Mouse (Mus musculus) c-Kit-positive CD71-positive TER-119-positive erythroid progenitor cells, embryonic 14.5 days (primary cell): ENCODE measurements around the gene Klf12.

Experiments used
- DNase-seq: peaks from one replicate; pipeline ENCODE4 v3.0.0-alpha.2; 2013; ENCODE audit warnings: low spot score

The Klf12 gene

GRCm38 (mm10) chr14:100231384-100231783 is 53.1 kb downstream of the Klf12 start:
- no peak for DNase-seq

GRCm38 (mm10) chr14:100228120-100228519 is 56.4 kb downstream of the Klf12 start:
- DNase-seq, result no peak

- no peak for DNase-seq
Observed at GRCm38 (mm10) chr14:100227717-100228116, 56.8 kb downstream of the Klf12 start.

- DNase-seq, result no peak
Observed at GRCm38 (mm10) chr14:100224151-100224550, 60.3 kb downstream of the Klf12 start.

GRCm38 (mm10) chr14:100222260-100222659 is 62.2 kb downstream of the Klf12 start:
- DNase-seq, result no peak

- DNase-seq, result no peak
Observed at GRCm38 (mm10) chr14:100215213-100215785, 69.2 kb downstream of the Klf12 start.

- DNase-seq, result no peak
Observed at GRCm38 (mm10) chr14:100213066-100213465, 71.4 kb downstream of the Klf12 start.

GRCm38 (mm10) chr14:100211826-100212117 is 72.7 kb downstream of the Klf12 start:
- no peak for DNase-seq

- DNase-seq, result no peak
Observed at GRCm38 (mm10) chr14:100211036-100211825, 73.2 kb downstream of the Klf12 start.

GRCm38 (mm10) chr14:100209814-100210419 is 74.6 kb downstream of the Klf12 start:
- DNase-seq, result no peak

GRCm38 (mm10) chr14:100207081-100207480 is 77.4 kb downstream of the Klf12 start:
- no peak for DNase-seq

- no peak for DNase-seq
Observed at GRCm38 (mm10) chr14:100206207-100206606, 78.3 kb downstream of the Klf12 start.

- DNase-seq, result no peak
Observed at GRCm38 (mm10) chr14:100200058-100200688, 84.3 kb downstream of the Klf12 start.

GRCm38 (mm10) chr14:100198636-100199035 is 85.8 kb downstream of the Klf12 start:
- DNase-seq, result no peak

- no peak for DNase-seq
Observed at GRCm38 (mm10) chr14:100197199-100197598, 87.3 kb downstream of the Klf12 start.

GRCm38 (mm10) chr14:100189490-100190197 is 94.8 kb downstream of the Klf12 start:
- DNase-seq, result no peak

GRCm38 (mm10) chr14:100187372-100187771 is 97.1 kb downstream of the Klf12 start:
- no peak for DNase-seq

- no peak for DNase-seq
Observed at GRCm38 (mm10) chr14:100177796-100178195, 106.7 kb downstream of the Klf12 start.

GRCm38 (mm10) chr14:100165075-100165474 is 119.4 kb downstream of the Klf12 start:
- no peak for DNase-seq

- no peak for DNase-seq
Observed at GRCm38 (mm10) chr14:100156639-100157038, 127.8 kb downstream of the Klf12 start.

- no peak for DNase-seq
Observed at GRCm38 (mm10) chr14:100147666-100148065, 136.8 kb downstream of the Klf12 start.

GRCm38 (mm10) chr14:100140370-100140769 is 144.1 kb downstream of the Klf12 start:
- DNase-seq, result no peak
